Mouse (Mus musculus) brown adipose tissue, adult 24 weeks (tissue): ENCODE measurements at regions not wholly inside any gene's neighbourhood (a gene's known extent, or its start where the extent isn't known, plus 50 kb on each side); places are given as distances from the start of the nearest gene placed in this dataset.

Experiments
- H3K27ac ChIP-seq: fragments of 200-500 bp; replicated peaks from 2 replicates; pipeline ENCODE4 v1.5.1; 2012; ENCODE audit warnings: low read depth, mild to moderate bottlenecking, low read length
- H3K4me1 ChIP-seq: fragments of 200-500 bp; 2 replicates; pipeline ENCODE4 v1.6.1; 2012; ENCODE audit warnings: low read length, mixed read lengths; ENCODE audit not compliant: control insufficient read depth, insufficient read depth, insufficient read length
- H3K4me3 ChIP-seq: fragments of 200-500 bp; 2 replicates; pipeline ENCODE4 v1.5.1; 2012; ENCODE audit warnings: low read depth, mild to moderate bottlenecking, low read length, moderate library complexity; ENCODE audit not compliant: insufficient read depth

- no peaks in the 10 kb centered on the region for H3K4me1 ChIP-seq
- H3K27ac ChIP-seq: no peak overlapping the region
- H3K4me3 ChIP-seq: no peak overlapping the region
Observed at GRCm38 (mm10) chr13:71365261-71365660, 523.6 kb upstream of the Adamts16 start.

DNA sequence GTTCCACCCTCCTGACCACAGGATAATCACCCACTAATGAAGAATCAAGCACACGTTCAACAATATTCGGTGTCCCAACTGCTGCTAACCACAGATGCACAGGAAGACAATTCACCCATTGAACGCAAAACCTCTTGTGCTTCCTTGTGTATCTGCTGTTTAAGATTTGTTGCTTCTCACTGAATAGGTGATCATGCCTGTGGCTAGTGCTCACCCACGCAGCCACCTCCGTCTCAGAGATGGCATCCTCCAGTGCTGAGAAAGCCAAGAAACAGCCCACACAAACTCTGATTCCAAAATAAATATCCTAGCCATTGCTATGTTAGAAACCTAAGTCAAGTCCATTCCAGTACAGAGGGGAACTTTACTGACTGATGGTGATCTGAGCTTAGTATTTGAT, 520.7 kb upstream of the Adamts16 start:
- Histone ChIP-seq H3K27ac (no peak overlapping the region), H3K4me3 (no peak overlapping the region), H3K4me1 (no peaks in the 10 kb centered on the region)

DNA sequence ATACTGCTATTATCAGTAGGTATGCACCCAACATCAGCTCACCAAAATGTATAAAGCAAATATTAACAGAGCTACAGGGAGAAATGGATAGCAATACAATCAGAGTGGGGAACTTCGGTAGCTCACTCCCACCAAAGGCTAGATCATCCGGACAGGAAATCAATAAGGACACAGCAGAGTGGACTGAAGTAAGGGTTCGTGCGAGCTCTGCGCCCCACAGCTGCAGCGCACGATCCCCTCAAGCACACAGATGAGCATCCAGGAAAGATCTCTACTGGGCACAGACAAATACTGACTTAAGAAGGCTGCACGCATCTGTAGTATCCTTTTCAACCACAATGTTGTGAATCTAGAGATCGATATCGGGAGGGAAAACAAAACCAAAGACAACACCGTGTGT, 517.5 kb upstream of the Adamts16 start:
- no peak overlapping the region for H3K27ac ChIP-seq
- H3K4me1 ChIP-seq: no peaks in the 10 kb centered on the region
- H3K4me3 ChIP-seq: no peak overlapping the region

- no peak overlapping the region for H3K4me3 ChIP-seq
- H3K4me1 ChIP-seq: no peaks in the 10 kb centered on the region
- no peak overlapping the region for H3K27ac ChIP-seq
Observed at GRCm38 (mm10) chr13:71350787-71351186, 509.2 kb upstream of the Adamts16 start.

DNA sequence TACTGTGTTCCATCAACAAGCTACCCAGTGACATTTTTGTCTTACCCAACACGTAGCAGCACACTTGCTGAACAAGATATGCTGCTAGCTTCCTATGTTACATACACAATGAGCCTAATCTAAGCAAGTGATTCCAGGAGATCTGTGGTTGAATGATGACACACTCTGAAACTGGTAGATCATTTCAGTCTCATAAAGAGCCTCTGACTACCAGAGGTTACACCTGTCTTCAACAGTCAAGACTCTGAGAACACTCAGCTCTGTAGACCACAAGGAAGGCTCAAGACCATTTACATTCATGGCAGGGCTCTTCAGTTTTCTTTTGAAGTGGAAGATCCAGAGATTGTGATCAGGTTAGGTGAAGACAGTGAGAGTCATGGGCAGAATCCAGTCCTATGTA, 501.3 kb upstream of the Adamts16 start:
- Histone ChIP-seq H3K4me3 (no peak overlapping the region), H3K4me1 (no peaks in the 10 kb centered on the region), H3K27ac (no peak overlapping the region)

- Histone ChIP-seq H3K4me1 (no peaks in the 10 kb centered on the region), H3K4me3 (no peak overlapping the region), H3K27ac (no peak overlapping the region)
Observed at GRCm38 (mm10) chr13:71338700-71339099, 497.1 kb upstream of the Adamts16 start.

DNA sequence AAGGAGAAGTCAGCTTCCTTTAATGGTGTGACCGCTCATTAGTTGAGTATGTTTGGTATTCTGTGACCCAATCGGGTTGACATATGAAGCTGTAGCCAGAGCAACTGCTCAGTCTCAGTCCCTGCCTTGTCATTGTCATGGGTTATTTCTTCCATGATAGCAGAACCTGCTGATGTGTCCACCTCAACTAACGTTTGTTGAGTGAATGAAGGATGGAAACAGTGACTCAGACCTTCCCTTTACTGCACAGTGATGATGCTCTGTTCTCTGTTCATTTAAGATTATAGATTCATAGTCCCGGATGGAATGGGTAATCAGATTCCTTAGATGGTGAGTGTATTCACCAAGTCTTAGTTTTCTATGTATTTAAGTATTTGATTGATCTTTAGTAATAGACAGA, 493.3 kb upstream of the Adamts16 start:
- Histone ChIP-seq H3K4me1 (no peaks in the 10 kb centered on the region), H3K4me3 (no peak overlapping the region), H3K27ac (no peak overlapping the region)

DNA sequence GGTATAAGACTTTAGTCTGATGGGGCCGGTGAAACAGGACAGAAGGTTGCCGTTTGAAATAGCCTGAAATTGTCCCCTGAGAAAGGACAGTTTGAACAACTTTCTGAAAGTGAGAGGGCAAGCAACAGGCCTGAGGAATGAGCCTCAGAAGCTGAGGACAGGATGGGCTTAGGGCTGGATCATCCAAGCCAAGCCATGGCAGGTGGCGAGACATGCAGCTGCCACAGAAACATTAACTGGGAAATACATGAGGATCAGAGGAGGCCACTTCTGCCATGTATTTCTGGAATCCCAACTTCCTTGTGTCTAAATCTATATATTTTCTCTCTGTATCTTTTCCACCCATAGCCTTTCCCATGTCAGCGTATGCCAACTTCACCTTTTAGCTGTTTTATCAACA, 491.5 kb upstream of the Adamts16 start:
- no peak overlapping the region for H3K27ac ChIP-seq
- no peak overlapping the region for H3K4me3 ChIP-seq
- H3K4me1 ChIP-seq: no peaks in the 10 kb centered on the region

GRCm38 (mm10) chr13:71330321-71330720, 488.7 kb upstream of the Adamts16 start:
- Histone ChIP-seq H3K4me1 (no peaks in the 10 kb centered on the region), H3K27ac (no peak overlapping the region), H3K4me3 (no peak overlapping the region)

GRCm38 (mm10) chr13:71327802-71328753, 486.5 kb upstream of the Adamts16 start:
- no peaks in the 10 kb centered on the region for H3K4me1 ChIP-seq
- no peak overlapping the region for H3K4me3 ChIP-seq
- H3K27ac ChIP-seq: no peak overlapping the region

- H3K4me3 ChIP-seq: no peak overlapping the region
- H3K27ac ChIP-seq: no peak overlapping the region
- H3K4me1 ChIP-seq: no peaks in the 10 kb centered on the region
Observed at GRCm38 (mm10) chr13:71320489-71320888, 478.9 kb upstream of the Adamts16 start.

DNA sequence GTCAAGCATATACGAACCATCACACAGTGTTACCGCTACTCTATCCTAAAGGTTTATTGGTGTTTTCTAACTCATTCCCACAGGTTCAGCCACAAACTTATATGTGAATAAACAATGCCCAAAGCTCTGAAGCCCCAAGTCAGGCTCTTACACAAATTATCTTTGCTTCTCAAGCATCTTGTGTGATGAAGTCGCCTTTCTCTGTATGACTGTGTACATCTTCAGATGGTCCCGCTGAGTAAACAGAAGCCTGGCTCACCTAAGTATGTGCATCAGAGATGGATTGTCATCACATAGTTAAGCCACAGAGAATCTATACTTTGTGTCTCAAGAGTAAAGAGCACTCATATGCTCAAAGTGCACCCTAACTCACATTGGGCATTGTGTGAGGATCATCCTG, 462.3 kb upstream of the Adamts16 start:
- H3K27ac ChIP-seq: no peak overlapping the region
- no peak overlapping the region for H3K4me3 ChIP-seq
- no peaks in the 10 kb centered on the region for H3K4me1 ChIP-seq

DNA sequence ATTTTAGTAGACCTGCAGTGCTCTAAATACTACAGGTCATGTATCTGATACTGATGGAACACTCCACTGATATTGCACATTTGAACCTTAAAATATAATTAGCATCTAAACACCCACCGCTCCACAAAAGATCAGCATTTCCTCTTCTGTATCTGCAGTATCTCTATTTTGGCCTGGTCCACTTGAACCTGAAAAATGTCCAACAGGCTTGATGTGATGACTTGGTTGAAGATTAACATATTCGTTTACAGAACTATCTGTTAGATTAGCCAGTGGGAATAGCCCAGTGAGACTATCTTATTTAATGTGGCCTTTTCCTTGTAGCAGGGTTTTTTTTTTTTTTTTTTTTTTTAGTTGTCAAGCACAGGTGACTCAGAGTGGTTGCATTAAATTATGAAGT, 434.4 kb upstream of the Adamts16 start:
- Histone ChIP-seq H3K27ac (no peak overlapping the region), H3K4me1 (no peaks in the 10 kb centered on the region), H3K4me3 (no peak overlapping the region)

GRCm38 (mm10) chr13:71274139-71274538, 432.5 kb upstream of the Adamts16 start:
- H3K4me1 ChIP-seq: no peaks in the 10 kb centered on the region
- no peak overlapping the region for H3K27ac ChIP-seq
- H3K4me3 ChIP-seq: no peak overlapping the region

DNA sequence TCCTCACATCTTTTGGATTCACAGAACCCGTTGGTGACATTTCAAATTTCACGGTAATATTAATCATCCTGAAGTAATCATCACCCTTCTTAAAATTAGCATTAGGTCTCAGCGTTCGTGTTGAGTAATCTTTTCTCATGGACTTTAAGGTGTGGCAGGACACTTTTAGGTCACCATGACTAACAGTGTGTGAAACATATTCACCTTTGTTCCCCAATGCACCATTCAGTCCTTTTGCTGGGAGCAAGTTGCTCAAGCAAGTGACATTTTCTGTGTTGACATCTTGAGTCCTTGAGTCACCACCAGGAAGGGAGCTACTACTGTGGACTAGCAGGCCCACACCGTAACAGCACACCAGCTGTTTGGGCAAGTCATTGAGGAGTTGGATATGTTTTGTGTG, 431.9 kb upstream of the Adamts16 start:
- Histone ChIP-seq H3K4me1 (no peaks in the 10 kb centered on the region), H3K27ac (no peak overlapping the region), H3K4me3 (no peak overlapping the region)

GRCm38 (mm10) chr13:71273067-71273466, 431.5 kb upstream of the Adamts16 start:
- Histone ChIP-seq H3K4me1 (no peaks in the 10 kb centered on the region), H3K4me3 (no peak overlapping the region), H3K27ac (no peak overlapping the region)
